Mouse (Mus musculus): ENCODE data around the gene Zfp865. TPM values are rescaled to one million over a fixed set of nuclear protein-coding genes. Genes with fewer than 3 reads are reported as not detected.

The Zfp865 gene
- total RNA-seq, 2 experiments from 2014 or later = 35.4 to 36.5 TPM

GRCm38 (mm10) chr7:5038109-5038732 is 18.0 kb downstream of the Zfp865 start, which contains the start of gene Zfp784:
Zfp784 (minus strand) TSS chr7:5038446.
- intact Hi-C loops (cut with DNase I) = no loop called here
- peak; percentile 82 to 96 for DNase-seq (ENCODE audit: extremely low spot score in 1 of 2, low spot score in 2 of 2)

- no peak for DNase-seq (ENCODE audit: extremely low spot score in 1 of 2, low spot score in 2 of 2)
- intact Hi-C loops (cut with DNase I) = no loop called here
Observed at GRCm38 (mm10) chr7:5038940-5039339, 18.8 kb downstream of the Zfp865 start.

- intact Hi-C loops (cut with DNase I) = loop anchor here (5.0 kb wide), 1 partner anchor 103 kb away; no protein-coding TSS in a partner anchor
- DNase-seq (ENCODE audit: extremely low spot score in 1 of 2, low spot score in 2 of 2) = no peak
Observed at GRCm38 (mm10) chr7:5044981-5045380, 24.8 kb downstream of the Zfp865 start.

GRCm38 (mm10) chr7:5046112-5046511 is 25.9 kb downstream of the Zfp865 start:
- no peak for DNase-seq (ENCODE audit: extremely low spot score in 1 of 2, low spot score in 2 of 2)
- intact Hi-C loops (cut with DNase I) = loop anchor here (5.0 kb wide), 1 partner anchor 104 kb away; no protein-coding TSS in a partner anchor

GRCm38 (mm10) chr7:5047313-5047712 is 27.1 kb downstream of the Zfp865 start:
- intact Hi-C loops (cut with DNase I) = loop anchor here (5.0 kb wide), 1 partner anchor 105 kb away; no protein-coding TSS in a partner anchor
- no peak for DNase-seq (ENCODE audit: extremely low spot score in 1 of 2, low spot score in 2 of 2)

- intact Hi-C loops (cut with DNase I) = no loop called here
- peak in 1 of 2 experiments; percentile 88 for DNase-seq (ENCODE audit: extremely low spot score in 1 of 2, low spot score in 2 of 2)
Observed at GRCm38 (mm10) chr7:5051193-5052192, 31.3 kb downstream of the Zfp865 start, which contains the start of gene Zfp580. Zfp580 (plus strand) TSS chr7:5051538.

- intact Hi-C loops (cut with DNase I) = no loop called here
- DNase-seq (ENCODE audit: extremely low spot score in 1 of 2, low spot score in 2 of 2) = no peak
Observed at GRCm38 (mm10) chr7:5052438-5052837, 32.3 kb downstream of the Zfp865 start.

- peak in 1 of 2 experiments; percentile 61 for DNase-seq (ENCODE audit: extremely low spot score in 1 of 2, low spot score in 2 of 2)
- intact Hi-C loops (cut with DNase I) = no loop called here
Observed at GRCm38 (mm10) chr7:5052931-5053343, 32.8 kb downstream of the Zfp865 start.

GRCm38 (mm10) chr7:5053456-5054179 is 33.4 kb downstream of the Zfp865 start:
- intact Hi-C loops (cut with DNase I) = no loop called here
- peak in 1 of 2 experiments; percentile 67 for DNase-seq (ENCODE audit: extremely low spot score in 1 of 2, low spot score in 2 of 2)

- intact Hi-C loops (cut with DNase I) = no loop called here
- peak; percentile 59 to 87 for DNase-seq (ENCODE audit: extremely low spot score in 1 of 2, low spot score in 2 of 2)
Observed at GRCm38 (mm10) chr7:5056651-5057263, 36.6 kb downstream of the Zfp865 start.

GRCm38 (mm10) chr7:5057381-5057780 is 37.2 kb downstream of the Zfp865 start:
- intact Hi-C loops (cut with DNase I) = no loop called here
- peak in 1 of 2 experiments; percentile 29 for DNase-seq (ENCODE audit: extremely low spot score in 1 of 2, low spot score in 2 of 2)

- no peak for DNase-seq (ENCODE audit: extremely low spot score in 1 of 2, low spot score in 2 of 2)
- intact Hi-C loops (cut with DNase I) = no loop called here
Observed at GRCm38 (mm10) chr7:5057804-5058203, 37.6 kb downstream of the Zfp865 start.

GRCm38 (mm10) chr7:5058631-5059030 is 38.5 kb downstream of the Zfp865 start:
- intact Hi-C loops (cut with DNase I) = no loop called here
- DNase-seq (ENCODE audit: extremely low spot score in 1 of 2, low spot score in 2 of 2) = no peak

- no peak for DNase-seq (ENCODE audit: extremely low spot score in 1 of 2, low spot score in 2 of 2)
Observed at GRCm38 (mm10) chr7:5059421-5059820, 39.2 kb downstream of the Zfp865 start.

GRCm38 (mm10) chr7:5060239-5060731 is 40.1 kb downstream of the Zfp865 start:
- intact Hi-C loops (cut with DNase I) = no loop called here
- DNase-seq (ENCODE audit: extremely low spot score in 1 of 2, low spot score in 2 of 2) = peak; percentile 78 to 91

More at GRCm38 (mm10) chr7:5059421-5059820, 39.2 kb downstream of the Zfp865 start:
- intact Hi-C loops (cut with DNase I) = no loop called here

- DNase-seq (ENCODE audit: extremely low spot score in 1 of 2, low spot score in 2 of 2) = peak; percentile 99
- intact Hi-C loops (cut with DNase I) = no loop called here
Observed at GRCm38 (mm10) chr7:5060944-5061773, 41.0 kb downstream of the Zfp865 start.

GRCm38 (mm10) chr7:5061774-5062359 is 41.7 kb downstream of the Zfp865 start, which contains the start of gene U2af2:
U2af2 (plus strand) TSS chr7:5062143.
- intact Hi-C loops (cut with DNase I) = loop anchor here (2.0 kb wide), 1 partner anchor 19 kb away; the partner anchor contains the start of gene Epn1
- DNase-seq (ENCODE audit: extremely low spot score in 1 of 2, low spot score in 2 of 2) = peak; percentile 89 to 98
